Mouse (Mus musculus) heart, adult 2 months (tissue): ENCODE data around the gene Epas1.

ENCODE experiments used
- CTCF ChIP-seq: fragments of 200-600 bp; IDR thresholded peaks from 2 replicates; pipeline ENCODE4 v1.8.1; 2022; ENCODE audit warnings: antibody characterized with exemption, mild to moderate bottlenecking, moderate library complexity
- EP300 ChIP-seq: fragments of 200-500 bp; IDR thresholded peaks from 2 replicates; pipeline ENCODE4 v1.6.1; 2011; ENCODE audit warnings: low read depth, low read length, control low read depth; ENCODE audit not compliant: insufficient read depth

DNA sequence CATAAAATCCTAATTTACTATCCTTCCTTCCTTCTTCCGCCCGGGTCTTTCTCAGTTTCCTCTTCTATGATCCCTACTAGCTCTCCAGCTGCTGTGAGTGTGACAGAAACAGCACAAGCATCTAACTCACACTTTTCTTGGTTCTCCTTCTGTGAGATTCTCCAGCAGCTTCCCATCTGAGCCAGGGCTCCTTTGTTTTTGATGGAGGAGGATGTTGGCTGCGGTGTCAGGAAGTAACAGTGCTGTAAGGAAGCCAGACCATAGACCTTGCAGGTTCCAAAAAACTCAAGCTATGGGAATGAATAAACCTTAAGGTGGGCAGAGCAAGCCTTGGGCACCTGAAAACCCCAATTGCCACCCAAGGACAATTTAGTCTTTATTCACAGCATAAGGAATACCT lies 48.3 kb upstream of the Epas1 start:
- TF ChIP-seq CTCF: no peak
- no peak for TF ChIP-seq EP300
